Mouse (Mus musculus) cortical plate, adult 2 months (tissue): ENCODE results near the gene Grb7.

Experiments used
- CTCF ChIP-seq: fragments of 200-500 bp; IDR thresholded peaks from 2 replicates; pipeline ENCODE4 v1.5.1; 2011; ENCODE audit warnings: mild to moderate bottlenecking, control low read depth, low read length; ENCODE audit not compliant: insufficient read depth; ENCODE audit errors: extremely low read depth
- POLR2A ChIP-seq: fragments of 200-500 bp; IDR thresholded peaks from 2 replicates; pipeline ENCODE4 v1.6.1; 2011; ENCODE audit warnings: mild to moderate bottlenecking, low read length, control low read depth; ENCODE audit not compliant: insufficient read depth; ENCODE audit errors: extremely low read depth

DNA sequence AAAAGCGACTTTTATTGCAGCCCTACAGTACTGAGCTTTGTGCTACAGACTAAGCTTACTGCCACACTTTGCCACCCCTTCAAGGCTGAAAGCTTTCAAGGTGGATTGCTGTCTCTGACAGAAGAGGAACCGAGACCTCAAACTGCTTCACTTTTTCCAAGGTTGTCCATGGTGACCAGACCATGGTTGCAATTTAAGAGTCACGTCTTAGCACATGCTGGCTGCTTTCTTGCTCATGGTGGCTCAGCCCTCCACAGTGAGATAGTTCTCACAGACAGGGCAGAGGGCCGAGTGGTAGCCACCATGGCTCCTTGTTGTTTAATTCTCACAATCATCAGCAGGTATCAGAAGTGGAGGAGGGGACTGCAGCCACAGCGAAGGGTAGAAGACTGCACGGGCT, 24.6 kb downstream of the Grb7 start:
- TF ChIP-seq POLR2A (no peak), CTCF (no peak)
